Mouse (Mus musculus) heart, adult 2 months (tissue): ENCODE measurements around the gene Pqlc2. TPM values are rescaled to one million over a fixed set of nuclear protein-coding genes. Genes with fewer than 3 reads are reported as not detected.

ENCODE experiments used
- DNase-seq, 2 experiments: peaks; one replicate each; pipeline ENCODE4 v3.0.0; 2021
- H3K27ac ChIP-seq: fragments of 200-600 bp; 2 replicates; pipeline ENCODE4 v1.8.1; 2022
- H3K27me3 ChIP-seq: fragments of 200-500 bp; 2 replicates; pipeline ENCODE4 v1.6.1; 2012; ENCODE audit warnings: mild to moderate bottlenecking, low read length, inconsistent platforms, mixed read lengths; ENCODE audit not compliant: control insufficient read depth, insufficient read depth
- H3K36me3 ChIP-seq: fragments of 200-500 bp; 2 replicates; pipeline ENCODE4 v1.6.1; 2012; ENCODE audit warnings: low read length, inconsistent platforms; ENCODE audit not compliant: control insufficient read depth, insufficient read depth
- H3K4me1 ChIP-seq: fragments of 200-500 bp; 2 replicates; pipeline ENCODE4 v1.6.1; 2011; ENCODE audit warnings: low read length; ENCODE audit not compliant: control insufficient read depth, insufficient read depth
- H3K4me3 ChIP-seq: fragments of 200-600 bp; 2 replicates; pipeline ENCODE4 v1.8.1; 2022
- H3K79me2 ChIP-seq: fragments of 200-500 bp; replicated peaks from 2 replicates; pipeline ENCODE4 v1.6.1; 2012; ENCODE audit warnings: mild to moderate bottlenecking, inconsistent platforms, low read length, moderate library complexity, mixed read lengths; ENCODE audit not compliant: control insufficient read depth, insufficient read depth
- H3K9ac ChIP-seq: fragments of 200-500 bp; 2 replicates; pipeline ENCODE4 v1.6.1; 2012; ENCODE audit warnings: low read depth, mild to moderate bottlenecking, control low read depth, inconsistent platforms, low read length, mixed read lengths
- CTCF ChIP-seq: fragments of 200-600 bp; IDR thresholded peaks from 2 replicates; pipeline ENCODE4 v1.8.1; 2022; ENCODE audit warnings: antibody characterized with exemption, mild to moderate bottlenecking, moderate library complexity
- EP300 ChIP-seq: fragments of 200-500 bp; IDR thresholded peaks from 2 replicates; pipeline ENCODE4 v1.6.1; 2011; ENCODE audit warnings: low read depth, low read length, control low read depth; ENCODE audit not compliant: insufficient read depth
- POLR2A ChIP-seq: fragments of 200-500 bp; IDR thresholded peaks from 2 replicates; pipeline ENCODE4 v1.6.1; 2011; ENCODE audit warnings: mild to moderate bottlenecking, low read depth, low read length, control low read depth; ENCODE audit not compliant: insufficient read depth
- WGBS: fragments of 180-500 bp; shearing (Covaris S2); methylation state at CpG from one replicate; pipeline ENCODE4 v1.1.7; 2018; 5-methylcytosine and 5-hydroxymethylcytosine counted together
- intact Hi-C: fragments of 180-260 bp; cut with DNase I; formaldehyde crosslinking; loops from one replicate; pipeline ENCODE4 v1.15.1; 2025
- polyA plus RNA-seq: library from polyadenylated mRNA; depleted of rRNA; stranded (reverse); fragments of >200 nt; gene quantifications from 2 replicates; pipeline ENCODE4 v1.2.3, GENCODE M21; 2012
- total RNA-seq, 2 experiments: library from RNA; stranded (reverse); gene quantifications; 2 replicates each; pipeline ENCODE4 v1.2.3; 2021

The Pqlc2 gene
- total and polyA plus RNA-seq, 3 experiments = 5.1 to 22.8 (median 5.9) TPM

DNA sequence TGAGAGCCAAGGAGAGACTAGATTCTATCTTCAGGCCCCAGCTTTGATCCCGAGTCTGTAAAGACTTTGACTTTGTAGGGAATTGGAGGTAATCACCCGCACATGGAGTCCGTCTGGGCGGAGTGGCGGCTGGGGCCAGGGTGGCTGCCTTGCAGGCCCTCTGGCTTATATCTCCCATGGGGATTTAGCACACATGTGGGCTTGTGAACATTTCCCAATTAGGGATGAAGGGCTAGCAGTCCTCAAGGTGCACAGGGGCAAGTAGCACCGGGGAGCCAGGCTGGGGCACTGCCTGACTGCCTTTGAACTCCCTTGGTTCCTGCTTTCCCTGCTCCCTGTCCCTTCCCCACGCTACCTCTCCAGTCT is 44.0 kb downstream of the Pqlc2 start:
- peaks cover 3% of the 10 kb centered on the region; the same call in 1 of the 2 replicates for H3K4me1 ChIP-seq
- no peaks in the 10 kb centered on the region for H3K36me3 ChIP-seq
- intact Hi-C loops = no loop called here
- 80% methylated on average over 7 of the region's 7 CpGs for WGBS
- H3K9ac ChIP-seq = no peak overlapping the region
- H3K27me3 ChIP-seq = no peaks in the 10 kb centered on the region
- H3K4me3 ChIP-seq = no peak overlapping the region
- peaks cover 5% of the 10 kb centered on the region; the same call in 1 of the 2 replicates for H3K79me2 ChIP-seq
- H3K27ac ChIP-seq = no peak overlapping the region
- no peak for DNase-seq
- TF ChIP-seq POLR2A (no peak), EP300 (no peak), CTCF (no peak)

DNA sequence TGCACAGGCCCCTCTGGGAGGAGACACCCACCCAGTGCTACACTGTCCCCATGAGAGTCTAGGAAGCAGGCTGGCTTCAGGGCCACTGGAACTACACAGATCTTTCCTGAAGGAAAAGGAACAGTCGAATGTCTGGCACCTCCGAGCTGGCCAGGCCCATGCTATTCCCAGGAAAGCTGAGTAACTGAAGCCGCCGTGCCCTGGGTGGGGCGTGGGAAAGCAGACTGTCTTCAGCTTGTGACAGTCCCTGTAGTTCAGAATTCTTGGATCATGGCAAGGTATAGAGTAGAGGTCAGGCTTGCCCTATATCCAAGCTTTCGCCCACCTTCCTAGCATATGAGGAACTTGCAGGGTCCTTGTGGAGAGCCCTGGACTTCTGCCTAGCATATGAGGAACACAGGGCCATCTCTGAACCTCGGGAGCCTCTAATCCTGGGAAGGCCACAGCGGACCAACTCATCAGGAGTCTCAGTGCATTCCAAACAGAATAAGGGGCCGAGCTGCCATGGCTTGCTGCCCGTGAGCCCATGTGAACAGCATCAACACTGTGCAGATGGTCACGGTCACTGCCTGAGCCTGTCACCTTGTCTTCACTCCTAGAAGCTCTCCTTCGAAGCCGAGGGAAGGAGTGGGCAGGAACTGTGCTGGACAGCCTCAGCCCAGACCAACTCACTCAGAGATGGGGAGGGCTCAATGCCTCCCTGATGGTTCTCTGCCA is 44.6 kb downstream of the Pqlc2 start:
- H3K27ac ChIP-seq = no peak overlapping the region
- H3K27me3 ChIP-seq = no peaks in the 10 kb centered on the region
- H3K36me3 ChIP-seq = no peaks in the 10 kb centered on the region
- no peak for DNase-seq
- peaks cover 5% of the 10 kb centered on the region; the same call in 1 of the 2 replicates for H3K79me2 ChIP-seq
- H3K9ac ChIP-seq = no peak overlapping the region
- no peak for TF ChIP-seq EP300
- TF ChIP-seq CTCF = no peak
- TF ChIP-seq POLR2A = no peak
- WGBS = 69% methylated on average over 13 of the region's 13 CpGs
- peaks cover 3% of the 10 kb centered on the region; the same call in 1 of the 2 replicates for H3K4me1 ChIP-seq
- H3K4me3 ChIP-seq = no peak overlapping the region
- intact Hi-C loops = no loop called here

DNA sequence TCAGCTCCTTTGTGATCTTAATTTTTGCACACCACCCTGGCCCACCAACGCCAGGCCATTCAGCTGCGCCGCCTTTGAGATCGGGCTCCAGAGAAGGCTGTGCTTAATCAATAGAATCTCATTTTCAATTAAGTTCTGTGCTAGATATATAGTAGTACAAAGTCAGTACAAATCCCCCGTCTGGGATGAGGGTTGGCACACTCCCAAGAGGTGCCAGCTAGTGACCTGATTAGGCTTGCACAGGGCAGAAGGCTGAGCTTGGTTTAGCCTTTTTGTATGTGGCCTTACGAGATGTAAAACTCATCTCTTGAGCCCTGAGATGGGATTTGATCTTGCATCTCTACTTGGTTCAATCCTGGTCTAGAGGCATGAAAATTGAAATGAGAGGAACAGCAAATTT is 47.5 kb downstream of the Pqlc2 start:
- Histone ChIP-seq H3K4me3 (no peak overlapping the region), H3K36me3 (no peaks in the 10 kb centered on the region), H3K79me2 (peaks cover 2% of the 10 kb centered on the region; the same call in 1 of the 2 replicates), H3K27me3 (no peaks in the 10 kb centered on the region), H3K27ac (no peak overlapping the region), H3K4me1 (peaks cover 3% of the 10 kb centered on the region; the same call in 1 of the 2 replicates), H3K9ac (no peak overlapping the region)
- no peak for DNase-seq
- intact Hi-C loops = no loop called here
- 79% methylated on average over 6 of the region's 6 CpGs for WGBS
- TF ChIP-seq EP300 (no peak), POLR2A (no peak), CTCF (no peak)

DNA sequence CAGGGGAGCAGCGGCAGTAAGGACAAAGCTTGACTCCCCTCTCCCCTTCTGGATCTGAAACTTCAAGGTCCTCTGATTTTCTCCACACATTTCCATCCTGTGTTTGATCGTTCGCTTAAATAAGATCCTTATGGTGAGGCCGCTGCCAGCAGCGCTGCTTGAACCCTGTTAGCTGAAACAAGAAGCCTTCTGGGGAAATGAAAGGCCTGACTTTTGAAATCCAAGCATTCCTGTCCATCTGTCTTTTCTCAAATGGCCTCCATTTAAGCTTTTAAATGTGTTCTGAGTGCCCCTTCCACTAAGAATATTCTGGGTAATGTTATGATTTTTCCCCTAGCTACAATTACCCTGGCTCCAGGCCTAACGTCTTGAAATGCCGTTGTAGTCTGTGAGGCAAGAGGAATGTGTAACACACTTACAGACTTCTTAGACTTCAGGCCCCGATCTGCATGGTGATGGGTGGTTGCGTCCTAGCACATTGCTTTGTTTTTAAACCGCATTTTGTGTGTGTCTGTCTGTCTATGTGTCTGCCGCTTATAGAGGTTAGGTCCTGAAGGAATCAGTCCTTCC is 51.1 kb downstream of the Pqlc2 start:
- no peak for DNase-seq
- no peak for TF ChIP-seq POLR2A
- TF ChIP-seq CTCF = no peak
- TF ChIP-seq EP300 = no peak
- H3K79me2 ChIP-seq = peaks cover 3% of the 10 kb centered on the region; the same call in 1 of the 2 replicates
- no peak overlapping the region for H3K4me3 ChIP-seq
- no peaks in the 10 kb centered on the region for H3K36me3 ChIP-seq
- no peak overlapping the region for H3K27ac ChIP-seq
- 86% methylated on average over 11 of the region's 11 CpGs for WGBS
- H3K4me1 ChIP-seq = peaks cover 3% of the 10 kb centered on the region; the same call in 1 of the 2 replicates
- intact Hi-C loops = loop anchor here (10.0 kb wide), 1 partner anchor 345 kb away; the partner anchor contains the start of gene Otud3
- H3K27me3 ChIP-seq = no peaks in the 10 kb centered on the region
- H3K9ac ChIP-seq = no peak overlapping the region

DNA sequence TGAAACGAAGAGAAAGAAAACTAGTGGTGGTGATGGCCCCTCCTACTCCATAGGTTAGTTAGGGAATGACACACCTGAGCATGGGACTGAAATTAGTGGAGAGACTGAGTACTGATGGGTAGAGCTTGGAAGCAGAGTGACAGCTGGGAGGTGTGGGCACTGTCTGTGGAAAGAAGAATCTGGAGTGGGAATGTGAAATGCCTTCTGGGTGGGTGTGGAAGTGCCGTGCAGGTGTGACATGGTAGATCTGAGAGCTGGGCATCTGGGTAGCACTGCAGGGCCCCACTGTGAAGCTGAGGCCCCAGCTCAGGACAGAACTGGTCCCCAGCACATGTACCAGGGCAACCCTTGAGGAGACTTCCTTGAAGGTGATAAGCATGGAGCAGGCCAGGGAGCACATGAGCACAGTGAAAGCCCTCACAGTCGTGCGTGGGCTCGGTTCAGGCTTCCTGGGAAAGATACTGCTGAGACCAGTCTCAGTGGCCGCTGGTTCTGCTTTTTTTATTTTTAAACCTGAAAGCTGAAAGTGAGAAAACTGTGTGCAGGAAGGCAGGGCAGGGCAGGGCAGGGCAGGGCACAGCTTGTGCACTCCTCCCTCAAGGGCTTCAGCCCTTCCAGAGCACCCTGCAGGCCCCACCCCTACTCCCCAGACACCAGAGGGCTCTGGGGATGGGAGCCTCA is 51.7 kb downstream of the Pqlc2 start:
- H3K9ac ChIP-seq = no peak overlapping the region
- H3K27ac ChIP-seq = no peak overlapping the region
- H3K27me3 ChIP-seq = no peaks in the 10 kb centered on the region

More for the DNA sequence above, 51.7 kb downstream of the Pqlc2 start:
- TF ChIP-seq EP300 (no peak), CTCF (no peak), POLR2A (no peak)
- Histone ChIP-seq H3K36me3 (no peaks in the 10 kb centered on the region), H3K4me3 (no peak overlapping the region), H3K4me1 (peaks cover 3% of the 10 kb centered on the region; the same call in 1 of the 2 replicates), H3K79me2 (peaks cover 3% of the 10 kb centered on the region; the same call in 1 of the 2 replicates)
- intact Hi-C loops = loop anchor here (10.0 kb wide), 1 partner anchor 344 kb away; the partner anchor contains the start of gene Otud3
- WGBS = 69% methylated on average over 6 of the region's 6 CpGs
- DNase-seq = no peak
